Mouse (Mus musculus): ENCODE measurements around the gene B3gnt2.

GRCm38 (mm10) chr11:22880383-22881172 lies 19.8 kb upstream of the B3gnt2 start:
- no peak for TF ChIP-seq CTCF (IDR thresholded peaks at IDR 0.05; ENCODE audit: borderline replicate concordance, control insufficient read depth, extremely low read depth, insufficient read depth, low read length, poor library complexity)
- TF ChIP-seq POLR2A (IDR thresholded peaks at IDR 0.05; ENCODE audit: control insufficient read depth, extremely low read depth, insufficient read depth, low read length, poor library complexity), result no peak

Data from thymus, adult 2 months (tissue).